20 mouse cellular contexts compared by ENCODE assay signal in genomic region chr6:83140044-83140443, GRCm38 (mm10). TPM values are rescaled to one million over a fixed set of nuclear protein-coding genes. Genes with fewer than 3 reads are reported as not detected.
DNase-seq lines count a peak whose midpoint lies in the region; ATAC-seq and TF ChIP-seq lines count a peak whose summit lies in the region.
"Had no signal": no experiment of that assay in that cellular context is flagged by ENCODE, and none has a peak within 500 bp of the region (broad histone marks: within the 10 kb centered on the region; RNA-seq: fewer than 3 reads in every experiment).

No protein-coding gene starts in this region.

- H3K4me3 ChIP-seq in embryonic facial prominence, embryonic 10.5 days: peak overlapping the region; percentile 80; the same call in 1 of the 2 replicates
- H3K4me3 ChIP-seq in embryonic facial prominence, embryonic 15.5 days (replicated peaks): no peak overlapping the region
- no peak overlapping the region for H3K4me3 ChIP-seq in limb, embryonic 14.5 days (replicated peaks; ENCODE audit: low read length)
- H3K4me3 ChIP-seq: erythroblast, embryonic 14.5 days; forebrain, embryonic 15.5 days; heart, embryonic 13.5 days; hindbrain, embryonic 12.5 days; intestine, embryonic 15.5 days had no signal

- DNase-seq in heart, adult 11 months: peak; percentile 88
- DNase-seq in heart, postnatal 14 days: no peak
- no peak for DNase-seq in embryonic facial prominence, embryonic 10.5 days (ENCODE audit: low spot score)
- DNase-seq in limb, embryonic 14.5 days (ENCODE audit: low spot score): no peak
- DNase-seq in cerebellum, postnatal 25 days: no peak
- DNase-seq in kidney, adult 9 months: no peak
- DNase-seq: adrenal gland, adult 8-10 months; cerebellum, adult 11-12 months; cerebellum, adult 9-10 months; cerebellum, postnatal 36 days; gastrocnemius, postnatal 25 days; heart, postnatal 4 days; kidney, adult 18-20 months had no signal

- no peak overlapping the region for H3K4me2 ChIP-seq in embryonic facial prominence, embryonic 15.5 days (replicated peaks)
- H3K4me2 ChIP-seq in limb, embryonic 14.5 days (replicated peaks; ENCODE audit: low read depth, low read length, severe bottlenecking): 0 out of 2 replicates have a peak overlapping the region, but pooled peaks have one; percentile 90
- H3K4me2 ChIP-seq: forebrain, embryonic 15.5 days; heart, embryonic 13.5 days; intestine, embryonic 15.5 days had no signal

- peaks cover 22% of the 10 kb centered on the region for H3K27me3 ChIP-seq in embryonic facial prominence, embryonic 10.5 days (replicated peaks; ENCODE audit: low read depth, poor library complexity, severe bottlenecking)
- H3K27me3 ChIP-seq in embryonic facial prominence, embryonic 15.5 days: no peaks in the 10 kb centered on the region
- H3K27me3 ChIP-seq in limb, embryonic 14.5 days (ENCODE audit: control insufficient read depth, insufficient read depth, low read length): no peaks in the 10 kb centered on the region
- H3K27me3 ChIP-seq: intestine, embryonic 15.5 days had no signal

- H3K9ac ChIP-seq in embryonic facial prominence, embryonic 15.5 days: no peak overlapping the region
- no peak overlapping the region for H3K9ac ChIP-seq in limb, embryonic 14.5 days (ENCODE audit: low read depth, low read length, severe bottlenecking)
- H3K9ac ChIP-seq: forebrain, embryonic 15.5 days; heart, embryonic 13.5 days; hindbrain, embryonic 12.5 days; intestine, embryonic 15.5 days had no signal

- ATAC-seq in embryonic facial prominence, embryonic 15.5 days (ENCODE audit: insufficient number of reproducible peaks, low FRiP score, low TSS enrichment, low read depth): no peak
- no peak for ATAC-seq in limb, embryonic 14.5 days (ENCODE audit: low FRiP score, low read depth)
- ATAC-seq: forebrain, embryonic 15.5 days; intestine, embryonic 15.5 days had no signal

- no peak overlapping the region; the same call in 1 of the 2 replicates for H3K27ac ChIP-seq in embryonic facial prominence, embryonic 10.5 days (replicated peaks)
- H3K27ac ChIP-seq in embryonic facial prominence, embryonic 15.5 days (replicated peaks): peak overlapping the region; percentile 44; the same call in 1 of the 2 replicates
- H3K27ac ChIP-seq in limb, embryonic 14.5 days (replicated peaks; ENCODE audit: low read depth, low read length): no peak overlapping the region
- H3K27ac ChIP-seq: forebrain, embryonic 15.5 days; heart, embryonic 13.5 days; hindbrain, embryonic 12.5 days; intestine, embryonic 15.5 days had no signal

- no peak for TF ChIP-seq POLR2A in limb, embryonic 14.5 days (IDR thresholded peaks at IDR 0.05; ENCODE audit: borderline replicate concordance, extremely low read depth, insufficient read depth, insufficient read length)

- H3K9me3 ChIP-seq in embryonic facial prominence, embryonic 10.5 days: no peaks in the 10 kb centered on the region
- H3K9me3 ChIP-seq in embryonic facial prominence, embryonic 15.5 days (replicated peaks): no peaks in the 10 kb centered on the region
- H3K9me3 ChIP-seq in limb, embryonic 14.5 days (ENCODE audit: control insufficient read depth, low read length): no peaks in the 10 kb centered on the region
- H3K9me3 ChIP-seq: forebrain, embryonic 15.5 days; heart, embryonic 13.5 days; hindbrain, embryonic 12.5 days; intestine, embryonic 15.5 days had no signal

- intact Hi-C loops in heart, postnatal 14 days (cut with DNase I): no loop called here

- peaks cover 83% of the 10 kb centered on the region for H3K4me1 ChIP-seq in embryonic facial prominence, embryonic 10.5 days
- H3K4me1 ChIP-seq in embryonic facial prominence, embryonic 15.5 days: peaks cover 65% of the 10 kb centered on the region
- peaks cover 46% of the 10 kb centered on the region for H3K4me1 ChIP-seq in limb, embryonic 14.5 days (ENCODE audit: control insufficient read depth, insufficient read depth, low read length)

- WGBS in embryonic facial prominence, embryonic 10.5 days: 90% methylated on average over 8 of the region's 8 CpGs
- 70% methylated on average over 8 of the region's 8 CpGs for WGBS in embryonic facial prominence, embryonic 15.5 days
- 86% methylated on average over 8 of the region's 8 CpGs for WGBS in limb, embryonic 14.5 days

- H3K36me3 ChIP-seq in embryonic facial prominence, embryonic 10.5 days (replicated peaks): peaks cover 8% of the 10 kb centered on the region
- H3K36me3 ChIP-seq in embryonic facial prominence, embryonic 15.5 days: no peaks in the 10 kb centered on the region
- peaks cover 11% of the 10 kb centered on the region for H3K36me3 ChIP-seq in limb, embryonic 14.5 days (ENCODE audit: control insufficient read depth, insufficient read depth, low read length)
- H3K36me3 ChIP-seq: forebrain, embryonic 15.5 days; heart, embryonic 13.5 days; hindbrain, embryonic 12.5 days; intestine, embryonic 15.5 days had no signal

RNA-seq across cellular contexts. Expression of gene Rtkn, which starts 4.8 kb away (rescaled TPM):
- 1 to 10 TPM; 6.9 to 8.0 TPM for total RNA-seq in heart, postnatal 14 days (2021)
- 38.2 and 39.0 TPM in 2 replicates for polyA plus RNA-seq in embryonic facial prominence, embryonic 10.5 days (2016; fragmentation: Nextera tagmentation; extraction: Ambion mirVana)
- 62.8 and 63.2 TPM in 2 replicates for polyA plus RNA-seq in embryonic facial prominence, embryonic 15.5 days (2015; fragmentation: Nextera tagmentation; extraction: Ambion mirVana)
- 151 and 218 TPM in 2 replicates for polyA plus RNA-seq in limb, embryonic 14.5 days (2012; rRNA removed)
- 40.7 and 46.2 TPM in 2 replicates for polyA plus RNA-seq in limb, embryonic 14.5 days (2014; fragmentation: Nextera tagmentation; extraction: Ambion mirVana)

RNA-seq across cellular contexts. Expression of gene Ino80b, which starts 14.8 kb away (rescaled TPM):
- total RNA-seq in heart, postnatal 14 days (2021): 10 to 100 TPM; 14.2 to 15.3 TPM
- polyA plus RNA-seq in embryonic facial prominence, embryonic 10.5 days (2016; fragmentation: Nextera tagmentation; extraction: Ambion mirVana): 18.6 and 20.2 TPM in 2 replicates
- 18.2 and 18.5 TPM in 2 replicates for polyA plus RNA-seq in embryonic facial prominence, embryonic 15.5 days (2015; fragmentation: Nextera tagmentation; extraction: Ambion mirVana)
- polyA plus RNA-seq in limb, embryonic 14.5 days (2012; rRNA removed): 35.9 and 36.8 TPM in 2 replicates
- 14.7 and 14.9 TPM in 2 replicates for polyA plus RNA-seq in limb, embryonic 14.5 days (2014; fragmentation: Nextera tagmentation; extraction: Ambion mirVana)

RNA-seq across cellular contexts. Expression of gene Wdr54, which starts 16.2 kb away (rescaled TPM):
- total RNA-seq in heart, postnatal 14 days (2021): 1 to 10 TPM; 1.1 to 1.3 TPM
- 10.2 and 11.2 TPM in 2 replicates for polyA plus RNA-seq in embryonic facial prominence, embryonic 10.5 days (2016; fragmentation: Nextera tagmentation; extraction: Ambion mirVana)
- polyA plus RNA-seq in embryonic facial prominence, embryonic 15.5 days (2015; fragmentation: Nextera tagmentation; extraction: Ambion mirVana): 7.9 and 12.0 TPM in 2 replicates
- polyA plus RNA-seq in limb, embryonic 14.5 days (2012; rRNA removed): 13.1 and 17.9 TPM in 2 replicates
- 5.5 and 7.3 TPM in 2 replicates for polyA plus RNA-seq in limb, embryonic 14.5 days (2014; fragmentation: Nextera tagmentation; extraction: Ambion mirVana)
- total RNA-seq: granulocyte monocyte progenitor cell, adult 5-6 weeks had no signal

RNA-seq across cellular contexts. Expression of gene 1700003E16Rik, which starts 16.2 kb away (rescaled TPM):
- total RNA-seq in heart, postnatal 14 days (2021): under 1 TPM in 1 of 2 experiments, not detected in 1; 0.26 TPM
- polyA plus RNA-seq in embryonic facial prominence, embryonic 10.5 days (2016; fragmentation: Nextera tagmentation; extraction: Ambion mirVana): 1.3 and 2.1 TPM in 2 replicates
- polyA plus RNA-seq in embryonic facial prominence, embryonic 15.5 days (2015; fragmentation: Nextera tagmentation; extraction: Ambion mirVana): 10.3 and 17.2 TPM in 2 replicates
- polyA plus RNA-seq in limb, embryonic 14.5 days (2012; rRNA removed): 0.21 and 0.26 TPM in 2 replicates
- 1.7 and 1.9 TPM in 2 replicates for polyA plus RNA-seq in limb, embryonic 14.5 days (2014; fragmentation: Nextera tagmentation; extraction: Ambion mirVana)
- total RNA-seq: gastrocnemius, postnatal 25 days; granulocyte monocyte progenitor cell, adult 5-6 weeks had no signal
- polyA plus RNA-seq: erythroblast, embryonic 14.5 days had no signal

RNA-seq across cellular contexts. Expression of gene Wbp1, which starts 18.7 kb away (rescaled TPM):
- 10 to 100 TPM; 72.4 to 80.1 TPM for total RNA-seq in heart, postnatal 14 days (2021)
- 147 and 172 TPM in 2 replicates for polyA plus RNA-seq in embryonic facial prominence, embryonic 10.5 days (2016; fragmentation: Nextera tagmentation; extraction: Ambion mirVana)
- 109 and 113 TPM in 2 replicates for polyA plus RNA-seq in embryonic facial prominence, embryonic 15.5 days (2015; fragmentation: Nextera tagmentation; extraction: Ambion mirVana)
- 191 and 267 TPM in 2 replicates for polyA plus RNA-seq in limb, embryonic 14.5 days (2012; rRNA removed)
- 83.0 and 104 TPM in 2 replicates for polyA plus RNA-seq in limb, embryonic 14.5 days (2014; fragmentation: Nextera tagmentation; extraction: Ambion mirVana)
